Mouse (Mus musculus) spleen, embryonic (tissue): ENCODE measurements around the gene Opa3.

Experiments used
- CTCF ChIA-PET: fragments of 350-600 bp; sonication (Branson Sonifier 250); formaldehyde crosslinking; loops from one replicate; lab custom pipeline; 2022; lab: Charles Lee

Gene Opa3

GRCm38 (mm10) chr7:19271238-19272172 is 43.4 kb downstream of the Opa3 start, which contains the start of gene Vasp:
Gene Vasp, minus strand, starts transcription at chr7:19271817.
- CTCF ChIA-PET = interaction anchor here (0.6 to 1.3 kb wide), 2 partner anchors 39 to 134 kb away, joined by 3 read pairs; no protein-coding TSS in a partner anchor

- CTCF ChIA-PET = interaction anchor here (0.6 to 1.3 kb wide), 2 partner anchors 33 to 40 kb away, joined by 3 to 16 read pairs; no protein-coding TSS in a partner anchor
Measured at GRCm38 (mm10) chr7:19272173-19272764, 44.1 kb downstream of the Opa3 start.

- CTCF ChIA-PET = interaction anchor here (0.6 to 1.1 kb wide), 3 partner anchors 9 to 58 kb away, joined by 3 to 4 read pairs (median 4); no protein-coding TSS in a partner anchor
Measured at GRCm38 (mm10) chr7:19276253-19276652, 48.1 kb downstream of the Opa3 start.

- CTCF ChIA-PET = interaction anchor here (0.5 kb wide), 1 partner anchor 32 kb away, joined by 3 read pairs; no protein-coding TSS in a partner anchor
Measured at GRCm38 (mm10) chr7:19279052-19279451, 50.9 kb downstream of the Opa3 start.

- CTCF ChIA-PET = interaction anchor here (0.6 kb wide), 1 partner anchor 12 kb away, joined by 3 read pairs; no protein-coding TSS in a partner anchor
Measured at GRCm38 (mm10) chr7:19279581-19280114, 51.5 kb downstream of the Opa3 start, which contains the start of gene Ppm1n. Gene Ppm1n, minus strand, starts transcription at chr7:19280064.

GRCm38 (mm10) chr7:19281680-19282304 is 53.7 kb downstream of the Opa3 start:
- CTCF ChIA-PET = interaction anchor here (0.5 to 1.8 kb wide), 5 partner anchors 14 to 87 kb away, joined by 3 to 7 read pairs (median 4); no protein-coding TSS in a partner anchor

GRCm38 (mm10) chr7:19282385-19282784 is 54.3 kb downstream of the Opa3 start, which contains the start of gene Rtn2:
Gene Rtn2, plus strand, starts transcription at chr7:19282624.
- CTCF ChIA-PET = interaction anchor here (0.6 kb wide), 1 partner anchor 13 kb away, joined by 7 read pairs; no protein-coding TSS in a partner anchor

- CTCF ChIA-PET = interaction anchor here (0.6 kb wide), 1 partner anchor 326 kb away, joined by 3 read pairs; no protein-coding TSS in a partner anchor
Measured at GRCm38 (mm10) chr7:19282791-19283405, 54.8 kb downstream of the Opa3 start.

- CTCF ChIA-PET = interaction anchor here (0.6 kb wide), 1 partner anchor 327 kb away, joined by 3 read pairs; no protein-coding TSS in a partner anchor
Measured at GRCm38 (mm10) chr7:19283406-19283804, 55.3 kb downstream of the Opa3 start.

- CTCF ChIA-PET = interaction anchor here (0.7 kb wide), 1 partner anchor 24 kb away, joined by 3 read pairs; no protein-coding TSS in a partner anchor
Measured at GRCm38 (mm10) chr7:19284763-19285162, 56.6 kb downstream of the Opa3 start.

- CTCF ChIA-PET = no interaction called here
Measured at GRCm38 (mm10) chr7:19290969-19291596, 62.9 kb downstream of the Opa3 start.

- CTCF ChIA-PET = interaction anchor here (0.7 to 1.2 kb wide), 4 partner anchors 14 to 118 kb away, joined by 3 to 7 read pairs (median 4); no protein-coding TSS in a partner anchor
Measured at GRCm38 (mm10) chr7:19295503-19296185, 67.5 kb downstream of the Opa3 start.

GRCm38 (mm10) chr7:19297034-19297433 is 68.9 kb downstream of the Opa3 start:
- CTCF ChIA-PET = interaction anchor here (0.7 kb wide), 1 partner anchor 64 kb away, joined by 6 read pairs; no protein-coding TSS in a partner anchor

GRCm38 (mm10) chr7:19297794-19298193 is 69.7 kb downstream of the Opa3 start:
- CTCF ChIA-PET = interaction anchor here (0.6 kb wide), 1 partner anchor 81 kb away, joined by 3 read pairs; no protein-coding TSS in a partner anchor

- CTCF ChIA-PET = interaction anchor here (1.6 to 2.4 kb wide), 2 partner anchors 43 to 46 kb away, joined by 5 to 12 read pairs; partner anchors contain the start of gene Ercc1
Measured at GRCm38 (mm10) chr7:19299194-19299593, 71.1 kb downstream of the Opa3 start.

- CTCF ChIA-PET = interaction anchor here (0.5 to 2.4 kb wide), 6 partner anchors 30 to 549 kb away, joined by 3 to 12 read pairs (median 4); no protein-coding TSS in a partner anchor
Measured at GRCm38 (mm10) chr7:19300501-19301421, 72.6 kb downstream of the Opa3 start.
